Mouse (Mus musculus) cortical plate, adult 2 months (tissue): Measurements from ENCODE around the gene Eya4. TPM values are rescaled to one million over a fixed set of nuclear protein-coding genes. Genes with fewer than 3 reads are reported as not detected.

ENCODE experiments used
- H3K27ac ChIP-seq: fragments of 200-500 bp; 2 replicates; pipeline ENCODE4 v1.5.1; 2012; ENCODE audit warnings: low read length, control low read depth, inconsistent platforms; ENCODE audit not compliant: insufficient read depth
- H3K4me1 ChIP-seq: fragments of 200-500 bp; 2 replicates; pipeline ENCODE4 v1.6.1; 2011; ENCODE audit warnings: low read length; ENCODE audit not compliant: control insufficient read depth, insufficient read depth
- H3K4me3 ChIP-seq: fragments of 200-500 bp; 2 replicates; pipeline ENCODE4 v1.5.1; 2011; ENCODE audit warnings: mild to moderate bottlenecking, low read length, control low read depth; ENCODE audit not compliant: insufficient read depth
- CTCF ChIP-seq: fragments of 200-500 bp; IDR thresholded peaks from 2 replicates; pipeline ENCODE4 v1.5.1; 2011; ENCODE audit warnings: mild to moderate bottlenecking, control low read depth, low read length; ENCODE audit not compliant: insufficient read depth; ENCODE audit errors: extremely low read depth
- POLR2A ChIP-seq: fragments of 200-500 bp; IDR thresholded peaks from 2 replicates; pipeline ENCODE4 v1.6.1; 2011; ENCODE audit warnings: mild to moderate bottlenecking, low read length, control low read depth; ENCODE audit not compliant: insufficient read depth; ENCODE audit errors: extremely low read depth
- polyA plus RNA-seq: library from polyadenylated mRNA; depleted of rRNA; stranded (reverse); fragments of >200 nt; gene quantifications from 2 replicates; pipeline ENCODE4 v1.2.3, GENCODE M21; 2012

Gene Eya4
- polyA plus RNA-seq, 1 experiment = 3.0 TPM

- no peak overlapping the region for H3K27ac ChIP-seq
- no peak for TF ChIP-seq CTCF
- no peak for TF ChIP-seq POLR2A
- no peak overlapping the region for H3K4me3 ChIP-seq
- no peaks in the 10 kb centered on the region for H3K4me1 ChIP-seq
Observed at GRCm38 (mm10) chr10:23337250-23337649, 13.3 kb downstream of the Eya4 start.

- H3K4me1 ChIP-seq = no peaks in the 10 kb centered on the region
- H3K4me3 ChIP-seq = no peak overlapping the region
- TF ChIP-seq CTCF (no peak), POLR2A (no peak)
- H3K27ac ChIP-seq = no peak overlapping the region
Observed at GRCm38 (mm10) chr10:23332768-23333167, 17.8 kb downstream of the Eya4 start.

GRCm38 (mm10) chr10:23327651-23328050 is 22.9 kb downstream of the Eya4 start:
- Histone ChIP-seq H3K4me1 (no peaks in the 10 kb centered on the region), H3K27ac (no peak overlapping the region), H3K4me3 (no peak overlapping the region)
- TF ChIP-seq CTCF (no peak), POLR2A (no peak)

- Histone ChIP-seq H3K4me3 (no peak overlapping the region), H3K4me1 (no peaks in the 10 kb centered on the region), H3K27ac (no peak overlapping the region)
- no peak for TF ChIP-seq POLR2A
- TF ChIP-seq CTCF = no peak
Observed at GRCm38 (mm10) chr10:23322275-23322674, 28.3 kb downstream of the Eya4 start.

- H3K27ac ChIP-seq = no peak overlapping the region
- no peaks in the 10 kb centered on the region for H3K4me1 ChIP-seq
- no peak for TF ChIP-seq CTCF
- no peak for TF ChIP-seq POLR2A
- no peak overlapping the region for H3K4me3 ChIP-seq
Observed at GRCm38 (mm10) chr10:23295616-23296015, 55.0 kb downstream of the Eya4 start.

GRCm38 (mm10) chr10:23292495-23292894 is 58.1 kb downstream of the Eya4 start:
- H3K4me1 ChIP-seq = no peaks in the 10 kb centered on the region
- H3K4me3 ChIP-seq = no peak overlapping the region
- H3K27ac ChIP-seq = no peak overlapping the region
- no peak for TF ChIP-seq POLR2A
- TF ChIP-seq CTCF = no peak

GRCm38 (mm10) chr10:23277371-23277770 is 73.2 kb downstream of the Eya4 start:
- TF ChIP-seq POLR2A (no peak), CTCF (no peak)
- Histone ChIP-seq H3K4me1 (no peaks in the 10 kb centered on the region), H3K27ac (no peak overlapping the region), H3K4me3 (no peak overlapping the region)

GRCm38 (mm10) chr10:23271050-23271621 is 79.5 kb downstream of the Eya4 start:
- Histone ChIP-seq H3K4me1 (no peaks in the 10 kb centered on the region), H3K27ac (no peak overlapping the region)
- no peak for TF ChIP-seq POLR2A
- no peak for TF ChIP-seq CTCF

GRCm38 (mm10) chr10:23270502-23270901 is 80.1 kb downstream of the Eya4 start:
- TF ChIP-seq POLR2A (no peak), CTCF (no peak)
- no peaks in the 10 kb centered on the region for H3K4me1 ChIP-seq
- no peak overlapping the region for H3K27ac ChIP-seq
- H3K4me3 ChIP-seq = no peak overlapping the region

More at GRCm38 (mm10) chr10:23271050-23271621, 79.5 kb downstream of the Eya4 start:
- H3K4me3 ChIP-seq = no peak overlapping the region

- no peak overlapping the region for H3K4me3 ChIP-seq
- no peaks in the 10 kb centered on the region for H3K4me1 ChIP-seq
- no peak overlapping the region for H3K27ac ChIP-seq
- TF ChIP-seq CTCF (no peak), POLR2A (no peak)
Observed at GRCm38 (mm10) chr10:23252180-23252579, 98.4 kb downstream of the Eya4 start.

- no peaks in the 10 kb centered on the region for H3K4me1 ChIP-seq
- H3K27ac ChIP-seq = no peak overlapping the region
- TF ChIP-seq CTCF (no peak), POLR2A (no peak)
- H3K4me3 ChIP-seq = no peak overlapping the region
Observed at GRCm38 (mm10) chr10:23246485-23246884, 104.1 kb downstream of the Eya4 start.

- no peak for TF ChIP-seq CTCF
- H3K4me1 ChIP-seq = no peaks in the 10 kb centered on the region
- H3K27ac ChIP-seq = no peak overlapping the region
- H3K4me3 ChIP-seq = no peak overlapping the region
Observed at GRCm38 (mm10) chr10:23236918-23237317, 113.7 kb downstream of the Eya4 start.
